Mouse (Mus musculus): ENCODE measurements around the gene Pcp2.

DNA sequence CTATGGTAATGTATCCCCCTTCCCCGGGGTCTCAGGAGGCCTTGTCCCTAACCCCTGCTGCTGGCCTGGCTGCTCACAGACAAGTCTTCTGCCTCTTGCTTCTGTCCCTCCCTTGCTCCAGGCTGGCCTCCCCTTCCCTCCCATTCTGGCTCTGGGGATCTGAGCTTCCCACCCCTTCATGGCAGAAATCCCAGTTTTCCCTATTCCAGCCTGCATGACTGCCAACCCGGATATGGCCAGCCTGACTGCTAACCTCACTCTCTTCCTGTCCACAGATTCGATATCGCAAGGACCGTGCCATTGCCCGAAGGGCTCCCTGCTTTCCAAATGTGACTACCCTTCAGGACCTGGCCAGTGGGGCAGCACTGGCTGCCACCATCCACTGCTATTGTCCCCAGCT, 24.9 kb downstream of the Pcp2 start:
- no peak for TF ChIP-seq CTCF (IDR thresholded peaks at IDR 0.05; ENCODE audit: control insufficient read depth, insufficient read depth, insufficient replicate concordance, low read depth, low read length)
- no peak for TF ChIP-seq POLR2A (IDR thresholded peaks at IDR 0.05; ENCODE audit: control insufficient read depth, low read depth, low read length)

All from testis, adult 2 months (tissue).